Mouse (Mus musculus): ENCODE results near the gene Rhbdl1. TPM values are rescaled to one million over a fixed set of nuclear protein-coding genes. Genes with fewer than 3 reads are reported as not detected.

Rhbdl1 gene
- polyA plus RNA-seq, 1 experiment from 2014 or later = 0.98 TPM

DNA sequence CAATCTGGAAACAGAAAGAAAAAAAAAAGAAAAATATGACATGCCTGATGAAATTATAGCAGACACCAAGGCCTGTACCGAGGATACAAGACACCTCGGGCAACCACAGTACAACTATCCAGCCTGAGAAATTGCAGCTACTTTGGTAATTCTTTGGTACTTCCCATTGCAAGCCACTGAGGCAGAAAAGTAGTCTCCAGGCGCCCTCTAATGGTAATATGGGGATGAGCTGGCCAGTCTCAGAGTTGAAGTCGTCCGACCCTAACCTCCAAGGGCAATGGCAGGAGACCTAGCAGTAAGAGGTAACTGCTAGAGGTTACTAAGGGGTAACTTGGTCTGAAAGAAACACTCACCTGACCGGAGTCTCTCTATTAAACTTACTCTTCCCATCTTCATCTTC is 36.1 kb downstream of the Rhbdl1 start:
- no peaks in the 10 kb centered on the region for H3K9me3 ChIP-seq
- no peak overlapping the region for H3K27ac ChIP-seq (replicated peaks)
- peaks cover 27% of the 10 kb centered on the region for H3K4me1 ChIP-seq
- H3K4me3 ChIP-seq = no peak overlapping the region
- no peaks in the 10 kb centered on the region for H3K36me3 ChIP-seq
- WGBS = 5% methylated on average over 6 of the region's 6 CpGs
- H3K4me2 ChIP-seq = no peak overlapping the region
- H3K9ac ChIP-seq = no peak overlapping the region
- no peak for ATAC-seq (ENCODE audit: extremely low read depth, insufficient number of reproducible peaks, low FRiP score, low TSS enrichment)
- H3K27me3 ChIP-seq (replicated peaks) = peaks cover 14% of the 10 kb centered on the region

DNA sequence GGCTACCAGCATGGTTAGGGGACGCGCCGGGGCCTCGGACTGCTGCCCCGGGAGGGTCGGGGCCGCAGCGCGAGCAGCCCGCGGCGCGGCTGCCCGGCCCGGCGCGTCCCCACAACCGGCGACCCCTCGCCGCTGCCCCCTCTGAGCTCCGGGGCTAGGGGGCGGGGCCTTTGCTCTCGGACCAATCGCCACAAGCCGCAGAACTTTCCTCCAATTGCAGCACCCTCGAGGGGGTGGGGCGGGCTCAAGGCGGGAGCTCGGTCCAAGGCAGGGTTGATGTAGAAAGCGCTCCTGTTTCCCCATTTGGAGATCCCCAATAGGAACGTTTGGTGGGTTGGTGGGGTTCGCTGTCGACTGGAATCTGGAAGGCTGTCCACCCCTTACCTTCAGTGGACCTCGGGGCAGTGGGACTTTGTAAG is 40.1 kb downstream of the Rhbdl1 start, which contains the start of gene Metrn:
Gene Metrn, minus strand, starts transcription at position 186 of the 419 bp plus-strand sequence.
- Histone ChIP-seq H3K36me3 (no peaks in the 10 kb centered on the region), H3K27ac (replicated peaks) (no peak within 1 kb of the TSS), H3K9ac (peak within 1 kb of the TSS; percentile 85), H3K27me3 (replicated peaks) (peaks cover under 1% of the 10 kb centered on the region; the same call in 1 of the 2 replicates), H3K4me2 (peak within 1 kb of the TSS; percentile 97), H3K4me3 (peak within 1 kb of the TSS; percentile 77), H3K9me3 (no peaks in the 10 kb centered on the region), H3K4me1 (peaks cover 41% of the 10 kb centered on the region)
- ATAC-seq (ENCODE audit: extremely low read depth, insufficient number of reproducible peaks, low FRiP score, low TSS enrichment) = no peak
- WGBS = under 1% methylated on average over 35 of the region's 35 CpGs

DNA sequence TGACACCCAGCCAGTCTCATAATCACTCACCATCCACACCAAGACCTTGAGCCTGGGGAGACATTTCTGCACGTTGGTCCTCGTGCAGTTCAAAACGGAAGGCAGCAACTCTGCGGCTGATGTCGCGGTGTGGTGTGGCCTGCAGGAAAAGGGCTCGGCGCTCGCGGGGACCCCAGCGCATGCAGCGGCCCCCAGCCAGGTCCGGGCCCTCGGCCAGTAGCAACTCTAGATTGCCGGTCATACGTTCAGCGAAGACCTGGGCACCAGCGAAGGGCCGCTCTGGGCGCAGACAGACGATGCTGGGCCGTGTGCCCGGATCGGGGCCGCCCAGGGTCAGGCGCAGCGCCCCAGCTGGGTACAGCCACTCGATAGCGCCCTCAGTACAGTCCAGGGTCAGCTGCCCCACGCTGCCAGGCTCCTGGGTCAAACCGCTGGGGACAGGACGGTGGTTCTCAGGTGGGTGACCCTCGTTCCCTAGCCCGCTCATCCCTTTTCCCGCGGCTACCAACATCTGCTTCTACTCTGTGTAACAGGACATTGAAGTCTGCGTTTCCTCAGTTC is 40.8 kb downstream of the Rhbdl1 start:
- no peak for ATAC-seq (ENCODE audit: extremely low read depth, insufficient number of reproducible peaks, low FRiP score, low TSS enrichment)
- no peak overlapping the region for H3K27ac ChIP-seq (replicated peaks)
- peak overlapping the region; percentile 85 for H3K9ac ChIP-seq
- H3K4me2 ChIP-seq = peak overlapping the region; percentile 97
- no peaks in the 10 kb centered on the region; the same call in 1 of the 2 replicates for H3K27me3 ChIP-seq (replicated peaks)
- no peaks in the 10 kb centered on the region for H3K9me3 ChIP-seq
- no peaks in the 10 kb centered on the region for H3K36me3 ChIP-seq
- H3K4me3 ChIP-seq = peak overlapping the region; percentile 77
- H3K4me1 ChIP-seq = peaks cover 44% of the 10 kb centered on the region
- WGBS = 3% methylated on average over 37 of the region's 37 CpGs

DNA sequence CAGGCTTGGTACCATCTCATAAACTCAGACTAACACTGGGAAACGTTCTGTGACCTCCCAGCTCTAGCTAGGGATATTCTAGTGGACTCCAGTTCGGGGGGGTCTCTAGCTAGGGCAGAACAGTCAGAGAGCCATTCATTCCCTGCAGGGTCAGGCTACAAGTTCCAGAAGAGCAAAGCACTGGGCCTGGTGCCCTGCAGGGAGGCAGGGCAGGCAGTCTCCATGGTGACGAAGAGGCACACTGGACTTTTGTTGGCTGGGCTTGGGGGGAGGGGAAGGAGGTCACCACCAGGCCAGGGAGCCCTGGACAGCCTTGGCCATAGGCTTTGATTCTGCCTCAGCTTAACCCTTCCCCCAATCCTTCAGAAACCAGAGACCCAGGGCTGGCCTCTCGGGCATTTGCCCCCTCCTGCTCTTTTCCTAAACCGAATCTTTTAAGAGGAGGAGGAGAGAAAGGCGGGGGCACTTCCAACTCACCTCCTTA is 41.4 kb downstream of the Rhbdl1 start, which contains the start of gene AC134908.4:
Gene AC134908.4, minus strand, starts transcription at position 51 of the 484 bp plus-strand sequence.
- H3K27me3 ChIP-seq (replicated peaks) = no peaks in the 10 kb centered on the region
- WGBS = 21% methylated on average over 6 of the region's 6 CpGs
- peaks cover 51% of the 10 kb centered on the region for H3K4me1 ChIP-seq

DNA sequence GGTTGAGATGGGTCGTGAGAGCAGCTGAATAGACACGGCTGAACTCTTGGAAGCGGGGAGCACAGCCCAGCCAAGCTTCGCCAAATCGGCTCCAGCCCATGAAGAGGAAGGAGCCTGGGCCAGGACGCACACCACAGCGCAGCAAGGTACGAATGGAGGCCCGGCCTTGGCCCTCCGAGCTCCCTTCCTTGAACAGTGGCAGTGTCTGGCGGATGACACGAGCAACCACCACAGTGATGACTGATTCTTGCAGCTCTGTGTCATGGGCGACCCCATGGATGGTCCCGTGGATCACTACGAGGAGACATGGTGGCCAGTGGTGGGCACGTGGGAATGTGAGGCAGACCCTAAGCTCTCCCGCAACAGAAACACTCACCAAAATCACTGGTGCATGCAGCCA is 42.1 kb downstream of the Rhbdl1 start:
- no peak overlapping the region for H3K27ac ChIP-seq (replicated peaks)
- peaks cover 5% of the 10 kb centered on the region for H3K36me3 ChIP-seq
- peak overlapping the region; percentile 97 for H3K4me2 ChIP-seq
- peak overlapping the region; percentile 85; the same call in 1 of the 2 replicates for H3K9ac ChIP-seq
- no peaks in the 10 kb centered on the region for H3K27me3 ChIP-seq (replicated peaks)
- WGBS = 83% methylated on average over 17 of the region's 17 CpGs
- H3K9me3 ChIP-seq = no peaks in the 10 kb centered on the region
- no peak overlapping the region for H3K4me3 ChIP-seq
- no peak for ATAC-seq (ENCODE audit: extremely low read depth, insufficient number of reproducible peaks, low FRiP score, low TSS enrichment)
- peaks cover 53% of the 10 kb centered on the region for H3K4me1 ChIP-seq

More for the DNA sequence above, 41.4 kb downstream of the Rhbdl1 start, which contains the start of gene AC134908.4:
- Histone ChIP-seq H3K4me3 (peak within 1 kb of the TSS; percentile 77), H3K27ac (replicated peaks) (no peak within 1 kb of the TSS), H3K36me3 (no peaks in the 10 kb centered on the region), H3K4me2 (peak within 1 kb of the TSS; percentile 97), H3K9ac (peak within 1 kb of the TSS; percentile 85), H3K9me3 (no peaks in the 10 kb centered on the region)
- ATAC-seq (ENCODE audit: extremely low read depth, insufficient number of reproducible peaks, low FRiP score, low TSS enrichment) = no peak

DNA sequence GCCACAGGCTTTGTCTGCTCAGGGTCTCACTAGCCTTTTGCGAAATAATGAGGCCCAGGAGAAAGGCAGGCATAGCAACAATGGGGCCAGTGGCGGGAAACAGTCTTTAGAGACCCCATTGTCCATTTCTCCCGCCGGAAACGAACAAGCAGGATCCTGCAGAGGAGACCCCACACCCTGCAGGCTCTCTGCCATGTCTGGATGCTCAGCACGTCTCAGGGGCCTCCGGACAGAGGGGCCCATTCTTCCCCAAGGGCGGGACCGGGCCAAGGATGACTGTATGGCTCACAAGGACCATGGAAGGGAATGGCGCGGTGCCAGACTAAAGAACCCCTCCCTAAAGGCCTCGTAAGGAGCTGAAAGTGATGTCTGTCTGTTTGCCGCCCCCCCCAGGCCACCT is 42.9 kb downstream of the Rhbdl1 start:
- H3K27ac ChIP-seq (replicated peaks) = no peak overlapping the region
- H3K9me3 ChIP-seq = no peaks in the 10 kb centered on the region
- H3K4me2 ChIP-seq = no peak overlapping the region
- no peak for ATAC-seq (ENCODE audit: extremely low read depth, insufficient number of reproducible peaks, low FRiP score, low TSS enrichment)
- no peaks in the 10 kb centered on the region for H3K27me3 ChIP-seq (replicated peaks)
- H3K4me3 ChIP-seq = no peak overlapping the region
- H3K36me3 ChIP-seq = peaks cover 13% of the 10 kb centered on the region
- WGBS = 77% methylated on average over 13 of the region's 13 CpGs
- H3K9ac ChIP-seq = no peak overlapping the region
- H3K4me1 ChIP-seq = peaks cover 53% of the 10 kb centered on the region

DNA sequence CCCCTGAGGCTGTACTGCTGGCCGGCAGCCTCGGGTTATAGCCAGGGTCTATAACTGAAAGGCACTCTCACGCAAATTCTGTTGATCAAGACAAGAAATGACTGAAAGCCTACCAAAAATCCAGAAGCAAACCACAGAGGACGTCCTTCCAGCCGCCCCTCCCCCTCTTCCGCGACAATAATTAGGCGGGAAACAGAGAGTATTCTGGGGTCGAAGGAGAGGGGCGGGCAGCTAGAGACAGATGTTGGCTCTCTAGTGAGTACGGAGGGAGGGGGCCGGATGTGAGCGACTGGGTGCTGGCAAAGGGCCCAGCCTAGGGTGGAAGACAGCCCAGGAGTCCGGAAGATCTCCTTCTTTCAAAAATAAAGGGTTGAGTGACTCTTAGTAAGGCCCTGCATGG is 44.5 kb downstream of the Rhbdl1 start, which contains the start of gene Fam173a:
Gene Fam173a, minus strand, starts transcription at position 287 of the 400 bp plus-strand sequence.
- Histone ChIP-seq H3K4me1 (peaks cover 53% of the 10 kb centered on the region), H3K36me3 (peaks cover 27% of the 10 kb centered on the region), H3K9me3 (no peaks in the 10 kb centered on the region), H3K27me3 (replicated peaks) (no peaks in the 10 kb centered on the region), H3K27ac (replicated peaks) (peak within 1 kb of the TSS; percentile 96), H3K9ac (peak within 1 kb of the TSS; percentile 86), H3K4me2 (peak within 1 kb of the TSS; percentile 90), H3K4me3 (peak within 1 kb of the TSS; percentile 79)
- ATAC-seq (ENCODE audit: extremely low read depth, insufficient number of reproducible peaks, low FRiP score, low TSS enrichment) = peak; percentile 54; the same call in 1 of the 2 replicates
- WGBS = 1% methylated on average over 14 of the region's 14 CpGs

DNA sequence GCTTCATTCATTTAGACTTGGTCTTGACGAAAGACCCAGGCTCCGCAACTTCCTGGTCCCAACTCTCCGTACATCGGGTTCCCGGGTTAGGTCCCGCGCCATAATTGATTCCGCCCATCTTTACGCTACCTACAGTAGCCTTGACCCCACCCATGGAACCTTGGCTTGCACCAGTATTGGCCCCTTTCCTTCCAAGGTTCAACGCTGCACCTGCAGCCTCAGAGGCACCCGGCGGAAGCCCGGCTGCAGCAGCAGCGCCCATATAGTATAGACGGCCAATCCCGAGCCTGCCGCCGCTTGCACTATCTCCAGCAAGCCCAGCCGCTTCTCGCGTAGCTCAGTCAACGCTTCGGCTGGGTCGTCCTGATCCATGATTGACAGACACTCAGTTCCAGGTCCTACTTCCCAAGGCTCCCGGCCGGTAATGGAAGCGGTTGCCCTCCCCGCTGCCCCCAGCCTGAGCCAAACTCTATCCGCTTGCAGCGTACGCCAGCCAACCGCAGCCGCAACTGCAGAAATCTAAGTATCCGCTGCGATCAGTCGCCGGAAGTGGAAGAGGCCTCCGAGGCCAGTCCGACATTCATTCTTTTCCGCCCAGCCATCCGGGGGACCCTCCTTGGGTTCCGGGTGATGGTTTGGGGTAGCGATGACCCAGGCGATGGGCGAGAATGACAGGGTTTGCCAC is 45.1 kb downstream of the Rhbdl1 start:
- no peaks in the 10 kb centered on the region for H3K9me3 ChIP-seq
- 0 out of 2 replicates have a peak, but pooled peaks have one; percentile 29 for ATAC-seq (ENCODE audit: extremely low read depth, insufficient number of reproducible peaks, low FRiP score, low TSS enrichment)
- no peaks in the 10 kb centered on the region for H3K27me3 ChIP-seq (replicated peaks)
- under 1% methylated on average over 45 of the region's 45 CpGs for WGBS
- H3K4me1 ChIP-seq = peaks cover 47% of the 10 kb centered on the region
- H3K4me2 ChIP-seq = peak overlapping the region; percentile 90
- peak overlapping the region; percentile 86 for H3K9ac ChIP-seq
- H3K27ac ChIP-seq (replicated peaks) = peak overlapping the region; percentile 96
- peaks cover 32% of the 10 kb centered on the region for H3K36me3 ChIP-seq
- H3K4me3 ChIP-seq = peak overlapping the region; percentile 79

DNA sequence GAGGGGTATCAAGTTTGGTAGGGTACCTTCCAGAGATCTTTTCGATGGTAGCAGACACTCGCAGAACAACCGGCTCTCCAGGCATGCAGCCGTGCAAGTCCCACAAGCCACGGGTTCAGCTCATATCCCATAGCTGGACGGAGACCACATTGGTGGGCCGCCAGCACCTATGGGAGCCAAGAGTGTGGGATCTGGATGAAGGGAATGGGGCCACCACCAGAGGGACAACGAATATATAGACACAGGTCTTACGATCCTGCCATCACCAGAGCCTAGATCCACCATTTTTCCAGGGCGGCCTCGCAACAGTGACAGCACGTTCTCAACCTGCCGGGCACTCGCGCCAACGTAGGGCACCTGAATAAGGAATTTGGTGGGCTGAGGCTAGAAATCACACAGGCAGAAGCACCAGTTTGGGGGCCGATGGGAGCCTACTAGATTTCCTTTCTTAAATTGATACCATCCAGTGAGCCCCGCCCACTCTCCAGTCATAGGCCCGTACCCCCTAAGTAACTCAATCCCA is 45.7 kb downstream of the Rhbdl1 start:
- ATAC-seq (ENCODE audit: extremely low read depth, insufficient number of reproducible peaks, low FRiP score, low TSS enrichment) = no peak
- 30% methylated on average over 19 of the region's 19 CpGs for WGBS
- H3K27ac ChIP-seq (replicated peaks) = peak overlapping the region; percentile 96

DNA sequence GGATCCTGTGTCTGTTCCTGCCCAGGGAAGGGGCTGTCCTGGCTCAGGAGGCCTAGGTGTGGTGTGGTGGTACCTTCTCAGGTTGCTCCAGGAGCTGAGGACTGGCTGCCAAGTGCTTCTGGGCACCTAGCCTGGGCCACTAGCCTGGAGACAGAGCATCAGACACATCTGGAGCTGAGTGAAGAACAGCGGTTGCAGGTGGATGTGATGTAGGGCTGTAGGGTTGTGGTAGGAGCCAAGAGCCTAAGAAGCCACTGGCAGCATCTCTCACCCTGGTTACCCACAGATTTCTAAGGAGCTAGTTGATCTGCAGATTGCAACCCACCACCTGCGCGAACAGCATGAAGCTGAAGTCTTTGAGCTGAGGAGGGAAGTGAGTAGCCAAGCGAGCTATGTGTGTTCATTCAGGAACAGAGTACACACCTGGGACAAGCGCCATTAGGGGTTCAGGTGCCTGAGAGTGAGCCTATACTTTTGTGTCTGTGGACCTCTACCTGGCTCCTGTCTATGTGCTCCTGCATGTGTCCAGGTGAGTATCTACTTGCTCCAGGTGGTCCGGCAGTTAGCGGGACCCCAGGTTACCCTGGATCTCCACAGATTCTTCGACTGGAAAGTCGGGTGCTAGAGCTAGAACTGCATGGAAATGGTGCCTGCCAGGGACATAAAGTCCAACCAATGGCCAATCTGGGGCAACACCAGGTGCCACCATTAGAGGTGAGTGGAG is 50.2 kb downstream of the Rhbdl1 start:
- H3K36me3 ChIP-seq = peaks cover 55% of the 10 kb centered on the region
- H3K4me3 ChIP-seq = no peak overlapping the region
- H3K27ac ChIP-seq (replicated peaks) = no peak overlapping the region
- H3K27me3 ChIP-seq (replicated peaks) = no peaks in the 10 kb centered on the region
- no peak for ATAC-seq (ENCODE audit: extremely low read depth, insufficient number of reproducible peaks, low FRiP score, low TSS enrichment)
- no peaks in the 10 kb centered on the region for H3K9me3 ChIP-seq
- no peak overlapping the region for H3K4me2 ChIP-seq
- 85% methylated on average over 9 of the region's 9 CpGs for WGBS
- H3K9ac ChIP-seq = no peak overlapping the region
- peaks cover 43% of the 10 kb centered on the region for H3K4me1 ChIP-seq

More for the DNA sequence above, 45.7 kb downstream of the Rhbdl1 start:
- H3K4me3 ChIP-seq = peak overlapping the region; percentile 79
- peaks cover 32% of the 10 kb centered on the region for H3K36me3 ChIP-seq
- H3K9me3 ChIP-seq = no peaks in the 10 kb centered on the region
- H3K4me2 ChIP-seq = peak overlapping the region; percentile 90
- peak overlapping the region; percentile 86 for H3K9ac ChIP-seq
- no peaks in the 10 kb centered on the region for H3K27me3 ChIP-seq (replicated peaks)
- H3K4me1 ChIP-seq = peaks cover 45% of the 10 kb centered on the region

DNA sequence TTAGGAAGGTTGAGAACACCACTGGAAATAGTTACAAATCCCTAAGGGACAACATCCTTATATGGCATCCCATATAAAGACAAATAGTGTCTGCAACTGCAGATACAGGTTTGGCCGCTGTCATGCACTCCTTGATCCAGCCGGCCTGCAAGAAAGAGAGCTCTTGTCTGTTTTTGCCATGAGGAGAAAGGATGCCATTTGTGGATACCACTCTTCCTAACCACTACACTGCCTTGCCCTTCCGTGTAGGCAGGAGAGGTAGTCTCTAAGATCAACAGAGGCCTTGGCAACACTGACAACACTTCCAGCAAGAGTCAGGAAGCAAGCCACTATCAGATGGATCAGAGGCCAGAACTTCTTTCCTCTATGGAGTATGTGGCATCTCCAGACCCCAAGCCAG is 50.8 kb downstream of the Rhbdl1 start, which contains the start of gene Ccdc78:
Gene Ccdc78, plus strand, starts transcription at position 301 of the 400 bp plus-strand sequence.
- ATAC-seq (ENCODE audit: extremely low read depth, insufficient number of reproducible peaks, low FRiP score, low TSS enrichment) = no peak
- 65% methylated on average over 3 of the region's 3 CpGs for WGBS

More for the DNA sequence above, 50.8 kb downstream of the Rhbdl1 start, which contains the start of gene Ccdc78:
- Histone ChIP-seq H3K4me3 (peak within 1 kb of the TSS; percentile 79), H3K4me1 (peaks cover 39% of the 10 kb centered on the region), H3K4me2 (peak within 1 kb of the TSS; percentile 94), H3K9ac (peak within 1 kb of the TSS; percentile 90), H3K27ac (replicated peaks) (peak within 1 kb of the TSS; percentile 93), H3K36me3 (peaks cover 62% of the 10 kb centered on the region), H3K9me3 (no peaks in the 10 kb centered on the region), H3K27me3 (replicated peaks) (no peaks in the 10 kb centered on the region)

Measured in heart, embryonic 13.5 days (tissue).